Mouse (Mus musculus): ENCODE results near the gene Cxcl5.

GRCm38 (mm10) chr5:90758020-90758605 is 1.0 kb upstream of the Cxcl5 start:
- TF ChIP-seq CTCF (IDR thresholded peaks at IDR 0.05; ENCODE audit: borderline replicate concordance, extremely low read depth, insufficient read depth, insufficient read length): no peak
- TF ChIP-seq POLR2A (IDR thresholded peaks at IDR 0.05; ENCODE audit: borderline replicate concordance, extremely low read depth, insufficient read depth, insufficient read length, poor library complexity, severe bottlenecking): no peak
